Mouse (Mus musculus) intestine, embryonic 15.5 days (tissue): ENCODE measurements around the gene Slc35f6. TPM values are rescaled to one million over a fixed set of nuclear protein-coding genes. Genes with fewer than 3 reads are reported as not detected.

Experiments
- ATAC-seq: fragments of 200-750 bp; cut with Nextera tagmentation; 2 replicates; pipeline ENCODE4 v1.8.0; 2017; ENCODE audit warnings: moderate TSS enrichment, moderate library complexity
- H3K27ac ChIP-seq: fragments of 300-500 bp; sonication (generic); 2 replicates; pipeline ENCODE4 v1.5.1; 2015; ENCODE audit warnings: mild to moderate bottlenecking, inconsistent platforms
- H3K27me3 ChIP-seq: fragments of 300-500 bp; sonication (generic); replicated peaks from 2 replicates; pipeline ENCODE4 v1.6.1; 2015; ENCODE audit warnings: inconsistent platforms
- H3K36me3 ChIP-seq: fragments of 300-500 bp; sonication (generic); 2 replicates; pipeline ENCODE4 v1.6.1; 2015; ENCODE audit warnings: inconsistent platforms
- H3K4me1 ChIP-seq: fragments of 300-500 bp; sonication (generic); replicated peaks from 2 replicates; pipeline ENCODE4 v1.6.1; 2015; ENCODE audit warnings: inconsistent platforms
- H3K4me2 ChIP-seq: fragments of 300-500 bp; sonication (generic); replicated peaks from 2 replicates; pipeline ENCODE4 v1.6.1; 2015; ENCODE audit warnings: mild to moderate bottlenecking, inconsistent platforms
- H3K4me3 ChIP-seq: fragments of 300-500 bp; sonication (generic); replicated peaks from 2 replicates; pipeline ENCODE4 v1.5.1; 2015; ENCODE audit warnings: inconsistent platforms
- H3K9ac ChIP-seq: fragments of 300-500 bp; sonication (generic); 2 replicates; pipeline ENCODE4 v1.6.1; 2015; ENCODE audit warnings: inconsistent platforms
- H3K9me3 ChIP-seq: fragments of 300-500 bp; sonication (generic); 2 replicates; pipeline ENCODE4 v1.6.1; 2016; ENCODE audit warnings: inconsistent platforms
- whole genome bisulfite sequencing: fragments of 180-500 bp; shearing (Covaris S2); methylation state at CpG from one replicate; pipeline ENCODE4 v1.1.7; 2015; 5-methylcytosine and 5-hydroxymethylcytosine counted together
- polyA plus RNA-seq: library from polyadenylated mRNA; unstranded; fragments of >200 nt; fragmentation: Nextera tagmentation; extraction: Ambion mirVana; gene quantifications from 2 replicates; pipeline ENCODE4 v1.2.1, GENCODE M21; 2015

Gene Slc35f6
- polyA plus RNA-seq, result 36.8 and 40.4 TPM in 2 replicates

DNA sequence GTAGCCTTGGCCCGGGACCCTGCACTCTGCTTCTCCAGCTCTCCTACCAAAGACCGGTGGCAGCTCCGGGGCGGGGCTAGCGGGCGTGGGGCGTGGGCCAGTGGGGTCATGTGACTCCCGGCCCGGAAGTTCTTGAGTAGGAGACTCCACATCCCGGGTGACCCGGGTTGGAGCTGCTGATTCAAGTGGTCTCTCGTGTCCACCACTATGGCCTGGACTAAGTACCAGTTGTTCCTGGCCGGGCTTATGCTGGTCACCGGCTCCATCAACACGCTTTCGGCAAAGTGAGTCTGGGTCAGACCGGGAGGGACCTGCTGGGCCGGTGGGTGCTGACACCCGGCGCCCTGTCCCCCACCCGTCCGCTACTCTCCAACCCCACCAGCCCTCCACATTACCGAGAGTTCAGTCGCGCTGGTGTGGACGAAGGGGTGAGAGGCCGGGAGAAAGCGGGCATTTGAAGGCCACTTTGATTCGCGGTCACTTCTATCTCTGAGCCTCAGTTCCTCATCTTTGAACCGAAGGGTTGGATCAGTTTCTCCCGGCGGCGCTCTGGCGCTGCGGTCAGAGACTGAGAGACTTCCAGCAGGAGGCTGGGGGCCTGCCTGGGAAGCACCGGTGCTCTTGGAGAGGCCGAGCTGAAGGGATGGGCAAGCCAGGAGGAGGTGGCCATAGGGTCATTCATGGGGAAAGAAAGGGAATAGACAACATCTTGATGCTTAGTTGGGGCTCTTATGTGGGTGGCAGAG, at the start of gene Slc35f6:
Slc35f6 (plus strand) TSS at position 119 of the 746 bp plus-strand sequence.
- Histone ChIP-seq H3K27ac (peak within 1 kb of the TSS; percentile 68), H3K4me1 (peaks cover 11% of the 10 kb centered on the region), H3K36me3 (no peaks in the 10 kb centered on the region), H3K4me2 (peak within 1 kb of the TSS; percentile 69), H3K4me3 (peak within 1 kb of the TSS; percentile 76), H3K9me3 (no peaks in the 10 kb centered on the region), H3K27me3 (no peaks in the 10 kb centered on the region), H3K9ac (peak within 1 kb of the TSS; percentile 61)
- peak; percentile 91 for ATAC-seq
- under 1% methylated on average over 38 of the region's 38 CpGs for WGBS

GRCm38 (mm10) chr5:30601397-30601796, 46.3 kb upstream of the Slc35f6 start:
- ATAC-seq, result no peak
- WGBS, result 21% methylated on average over 4 of the region's 4 CpGs

GRCm38 (mm10) chr5:30603255-30603654, 44.5 kb upstream of the Slc35f6 start:
- Histone ChIP-seq H3K4me3 (no peak overlapping the region), H3K9ac (no peak overlapping the region), H3K27ac (no peak overlapping the region), H3K4me1 (peaks cover 6% of the 10 kb centered on the region; the same call in 1 of the 2 replicates), H3K4me2 (no peak overlapping the region), H3K27me3 (no peaks in the 10 kb centered on the region), H3K36me3 (no peaks in the 10 kb centered on the region), H3K9me3 (no peaks in the 10 kb centered on the region)
- WGBS, result 83% methylated on average over 3 of the region's 3 CpGs
- no peak for ATAC-seq

More at GRCm38 (mm10) chr5:30601397-30601796, 46.3 kb upstream of the Slc35f6 start:
- Histone ChIP-seq H3K27ac (no peak overlapping the region), H3K4me3 (no peak overlapping the region), H3K4me2 (no peak overlapping the region), H3K9me3 (no peaks in the 10 kb centered on the region), H3K27me3 (no peaks in the 10 kb centered on the region), H3K4me1 (peaks cover under 1% of the 10 kb centered on the region; the same call in 1 of the 2 replicates), H3K9ac (no peak overlapping the region), H3K36me3 (no peaks in the 10 kb centered on the region)

GRCm38 (mm10) chr5:30603926-30604325, 43.8 kb upstream of the Slc35f6 start:
- no peak overlapping the region for H3K9ac ChIP-seq
- no peaks in the 10 kb centered on the region for H3K9me3 ChIP-seq
- no peak for ATAC-seq
- H3K27ac ChIP-seq, result no peak overlapping the region
- peaks cover 6% of the 10 kb centered on the region; the same call in 1 of the 2 replicates for H3K4me1 ChIP-seq
- no peak overlapping the region for H3K4me3 ChIP-seq
- WGBS, result 69% methylated on average over 4 of the region's 4 CpGs
- no peaks in the 10 kb centered on the region for H3K36me3 ChIP-seq
- H3K27me3 ChIP-seq, result no peaks in the 10 kb centered on the region
- no peak overlapping the region for H3K4me2 ChIP-seq

GRCm38 (mm10) chr5:30604769-30605188, 43.0 kb upstream of the Slc35f6 start:
- 72% methylated on average over 8 of the region's 8 CpGs for WGBS
- Histone ChIP-seq H3K4me2 (no peak overlapping the region), H3K9me3 (no peaks in the 10 kb centered on the region), H3K9ac (no peak overlapping the region), H3K27ac (no peak overlapping the region), H3K4me1 (peaks cover 6% of the 10 kb centered on the region; the same call in 1 of the 2 replicates), H3K4me3 (no peak overlapping the region), H3K27me3 (no peaks in the 10 kb centered on the region), H3K36me3 (no peaks in the 10 kb centered on the region)
- no peak for ATAC-seq

DNA sequence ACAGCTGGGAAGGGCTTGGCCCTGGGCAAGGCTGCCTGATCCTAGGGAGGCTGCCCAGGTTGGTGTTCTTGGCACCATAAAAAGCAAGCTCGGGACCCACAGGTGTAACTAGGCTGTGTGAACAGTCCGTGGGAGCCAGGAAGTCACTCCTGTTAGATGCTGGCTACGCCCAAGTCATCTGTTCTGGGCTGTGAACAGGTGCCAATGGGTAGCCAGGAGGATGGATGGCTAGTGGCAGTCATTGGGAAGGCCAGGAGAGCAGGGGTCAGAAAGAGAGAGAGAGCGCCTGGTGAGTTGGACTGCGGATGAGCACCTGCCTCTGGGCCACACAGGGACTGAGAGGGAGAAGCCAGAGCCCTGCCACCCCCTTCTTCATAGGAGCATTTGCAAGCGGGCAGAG, 42.1 kb upstream of the Slc35f6 start:
- peaks cover 6% of the 10 kb centered on the region; the same call in 1 of the 2 replicates for H3K4me1 ChIP-seq
- H3K27me3 ChIP-seq, result no peaks in the 10 kb centered on the region
- H3K4me3 ChIP-seq, result no peak overlapping the region
- 80% methylated on average over 6 of the region's 6 CpGs for WGBS
- H3K27ac ChIP-seq, result no peak overlapping the region
- H3K36me3 ChIP-seq, result no peaks in the 10 kb centered on the region
- no peak overlapping the region for H3K9ac ChIP-seq
- no peaks in the 10 kb centered on the region for H3K9me3 ChIP-seq
- ATAC-seq, result no peak
- H3K4me2 ChIP-seq, result no peak overlapping the region

- Histone ChIP-seq H3K4me2 (no peak overlapping the region), H3K27me3 (no peaks in the 10 kb centered on the region), H3K9ac (no peak overlapping the region), H3K27ac (no peak overlapping the region), H3K4me1 (peaks cover 6% of the 10 kb centered on the region; the same call in 1 of the 2 replicates), H3K4me3 (no peak overlapping the region), H3K9me3 (no peaks in the 10 kb centered on the region), H3K36me3 (no peaks in the 10 kb centered on the region)
- ATAC-seq, result no peak
- WGBS, result 61% methylated on average over 16 of the region's 16 CpGs
These were observed 41.2 kb upstream of the Slc35f6 start for GRCm38 (mm10) chr5:30606424-30607073.

GRCm38 (mm10) chr5:30609094-30609493, 38.6 kb upstream of the Slc35f6 start:
- H3K9ac ChIP-seq, result no peak overlapping the region
- H3K9me3 ChIP-seq, result no peaks in the 10 kb centered on the region
- 91% methylated on average over 7 of the region's 7 CpGs for WGBS
- no peak overlapping the region for H3K27ac ChIP-seq
- H3K4me1 ChIP-seq, result peaks cover 16% of the 10 kb centered on the region
- H3K4me2 ChIP-seq, result no peak overlapping the region
- H3K4me3 ChIP-seq, result no peak overlapping the region
- no peak for ATAC-seq
- H3K27me3 ChIP-seq, result no peaks in the 10 kb centered on the region
- no peaks in the 10 kb centered on the region for H3K36me3 ChIP-seq

- WGBS, result 84% methylated on average over 8 of the region's 8 CpGs
- Histone ChIP-seq H3K4me1 (peaks cover 25% of the 10 kb centered on the region), H3K9ac (no peak overlapping the region), H3K36me3 (no peaks in the 10 kb centered on the region), H3K4me3 (no peak overlapping the region), H3K4me2 (no peak overlapping the region), H3K9me3 (no peaks in the 10 kb centered on the region), H3K27me3 (no peaks in the 10 kb centered on the region), H3K27ac (no peak overlapping the region)
- no peak for ATAC-seq
These were observed 37.7 kb upstream of the Slc35f6 start for GRCm38 (mm10) chr5:30609918-30610645.

GRCm38 (mm10) chr5:30611091-30611490, 36.6 kb upstream of the Slc35f6 start:
- H3K4me3 ChIP-seq, result no peak overlapping the region
- ATAC-seq, result no peak
- WGBS, result 50% methylated on average over 1 of the region's 1 CpGs
- H3K9ac ChIP-seq, result no peak overlapping the region
- H3K27me3 ChIP-seq, result no peaks in the 10 kb centered on the region
- H3K4me1 ChIP-seq, result peaks cover 33% of the 10 kb centered on the region
- no peaks in the 10 kb centered on the region for H3K9me3 ChIP-seq
- no peak overlapping the region for H3K27ac ChIP-seq
- no peaks in the 10 kb centered on the region for H3K36me3 ChIP-seq
- H3K4me2 ChIP-seq, result no peak overlapping the region

- H3K4me1 ChIP-seq, result peaks cover 32% of the 10 kb centered on the region
These were observed 36.0 kb upstream of the Slc35f6 start for GRCm38 (mm10) chr5:30611689-30612088.

DNA sequence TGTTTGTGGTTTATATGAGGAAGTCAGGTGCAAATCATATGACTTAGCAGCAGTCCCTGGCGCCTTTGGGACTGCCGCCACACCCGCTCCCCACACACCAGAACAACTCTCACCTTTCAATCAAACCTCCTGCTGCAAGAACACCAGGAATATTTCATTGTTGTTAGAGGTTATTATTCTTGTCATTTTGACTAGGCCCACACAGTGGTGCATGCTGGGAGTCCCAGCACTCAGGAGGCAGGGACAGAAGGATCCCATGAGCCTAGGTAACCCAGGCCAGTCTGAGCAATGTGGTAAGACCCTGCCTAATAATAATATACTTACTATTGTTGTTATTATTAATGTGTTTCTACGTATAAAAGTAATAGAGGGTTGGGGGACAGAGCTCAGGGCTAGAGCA, 35.2 kb upstream of the Slc35f6 start:
- Histone ChIP-seq H3K27ac (no peak overlapping the region), H3K9me3 (no peaks in the 10 kb centered on the region), H3K4me3 (no peak overlapping the region), H3K9ac (no peak overlapping the region), H3K36me3 (no peaks in the 10 kb centered on the region), H3K4me1 (peaks cover 37% of the 10 kb centered on the region), H3K4me2 (no peak overlapping the region), H3K27me3 (no peaks in the 10 kb centered on the region)
- no peak for ATAC-seq
- WGBS, result 79% methylated on average over 4 of the region's 4 CpGs

More at GRCm38 (mm10) chr5:30611689-30612088, 36.0 kb upstream of the Slc35f6 start:
- Histone ChIP-seq H3K4me2 (no peak overlapping the region), H3K4me3 (no peak overlapping the region), H3K27me3 (no peaks in the 10 kb centered on the region), H3K27ac (no peak overlapping the region), H3K36me3 (no peaks in the 10 kb centered on the region), H3K9me3 (no peaks in the 10 kb centered on the region), H3K9ac (no peak overlapping the region)
- WGBS, result 44% methylated on average over 3 of the region's 3 CpGs
- no peak for ATAC-seq
